Mouse (Mus musculus) embryonic fibroblast, embryonic 13.5 days (primary cell): ENCODE data around the gene Psen2.

ENCODE experiments used
- CTCF ChIP-seq: IDR thresholded peaks from 2 replicates; pipeline ENCODE4 v1.5.1; 2011; ENCODE audit warnings: mild to moderate bottlenecking, control low read depth, low read length, moderate library complexity, borderline replicate concordance; ENCODE audit not compliant: insufficient read depth
- POLR2A ChIP-seq: IDR thresholded peaks from 2 replicates; pipeline ENCODE4 v1.6.1; 2011; ENCODE audit warnings: low read depth, mild to moderate bottlenecking, control low read depth, low read length, moderate library complexity

GRCm38 (mm10) chr1:180231729-180232128 lies 31.5 kb downstream of the Psen2 start:
- TF ChIP-seq POLR2A, result no peak
- TF ChIP-seq CTCF, result no peak
